Mouse (Mus musculus) kidney, postnatal 0 days (tissue): ENCODE measurements around the gene Rhebl1. TPM values are rescaled to one million over a fixed set of nuclear protein-coding genes. Genes with fewer than 3 reads are reported as not detected.

ENCODE experiments used
- ATAC-seq: fragments of 200-750 bp; cut with Nextera tagmentation; replicated peaks from 2 replicates; pipeline ENCODE4 v1.8.0; 2017; ENCODE audit warnings: low read depth, moderate number of reproducible peaks, moderate TSS enrichment, moderate library complexity; ENCODE audit not compliant: low FRiP score
- DNase-seq: peaks from one replicate; pipeline ENCODE4 v3.0.0-alpha.2; 2016; ENCODE audit warnings: low spot score
- H3K27ac ChIP-seq: fragments of 300-500 bp; sonication (generic); 2 replicates; pipeline ENCODE4 v1.5.1; 2014; ENCODE audit warnings: mild to moderate bottlenecking
- H3K27me3 ChIP-seq: fragments of 300-500 bp; sonication (generic); 2 replicates; pipeline ENCODE4 v1.6.1; 2014; ENCODE audit warnings: low read length, mixed read lengths; ENCODE audit not compliant: insufficient read depth
- H3K36me3 ChIP-seq: fragments of 300-500 bp; sonication (generic); 2 replicates; pipeline ENCODE4 v1.6.1; 2014; ENCODE audit warnings: low read length, mixed read lengths; ENCODE audit not compliant: insufficient read depth
- H3K4me1 ChIP-seq: fragments of 300-500 bp; sonication (generic); replicated peaks from 2 replicates; pipeline ENCODE4 v1.6.1; 2014; ENCODE audit warnings: antibody characterized with exemption, low read length, mixed read lengths; ENCODE audit not compliant: insufficient read depth
- H3K4me2 ChIP-seq: fragments of 300-500 bp; sonication (generic); 2 replicates; pipeline ENCODE4 v1.6.1; 2014; ENCODE audit warnings: mild to moderate bottlenecking, low read length, moderate library complexity, mixed read lengths
- H3K4me3 ChIP-seq: fragments of 300-500 bp; sonication (generic); replicated peaks from 2 replicates; pipeline ENCODE4 v1.5.1; 2014; ENCODE audit warnings: low read depth, low read length
- H3K9ac ChIP-seq: fragments of 300-500 bp; sonication (generic); 2 replicates; pipeline ENCODE4 v1.6.1; 2014; ENCODE audit warnings: low read depth, low read length
- H3K9me3 ChIP-seq: fragments of 300-500 bp; sonication (generic); replicated peaks from 2 replicates; pipeline ENCODE4 v1.6.1; 2016; ENCODE audit warnings: low read length, inconsistent platforms, mixed read lengths
- CTCF ChIP-seq: IDR thresholded peaks from 2 replicates; pipeline ENCODE4 v1.5.1; 2016; ENCODE audit warnings: antibody characterized with exemption, low read depth, mild to moderate bottlenecking, moderate library complexity
- WGBS: fragments of 180-500 bp; shearing (Covaris S2); extraction: QIAGEN DNeasy Blood & Tissue Kit; methylation state at CpG from one replicate; pipeline ENCODE4 v1.1.7; 2014; 5-methylcytosine and 5-hydroxymethylcytosine counted together
- polyA plus RNA-seq: library from polyadenylated mRNA; unstranded; fragments of >200 nt; fragmentation: Nextera tagmentation; extraction: Ambion mirVana; gene quantifications from 2 replicates; pipeline ENCODE4 v1.2.1, GENCODE M21; 2015

Gene Rhebl1
- polyA plus RNA-seq, 1 experiment from 2014 or later: 15.4 TPM

- H3K27me3 ChIP-seq: no peaks in the 10 kb centered on the region
- H3K4me3 ChIP-seq: no peak overlapping the region
- H3K27ac ChIP-seq: no peak overlapping the region
- H3K36me3 ChIP-seq: peaks cover 58% of the 10 kb centered on the region
- H3K9ac ChIP-seq: no peak overlapping the region
- H3K4me2 ChIP-seq: no peak overlapping the region
- DNase-seq (no peak), ATAC-seq (no peak)
- WGBS: 96% methylated on average over 8 of the region's 8 CpGs
- TF ChIP-seq CTCF: no peak
- no peaks in the 10 kb centered on the region for H3K9me3 ChIP-seq
- peaks cover 20% of the 10 kb centered on the region; the same call in 1 of the 2 replicates for H3K4me1 ChIP-seq
Observed at GRCm38 (mm10) chr15:98865771-98866170, 28.6 kb downstream of the Rhebl1 start.

- peaks cover 66% of the 10 kb centered on the region for H3K36me3 ChIP-seq
- no peak overlapping the region for H3K4me2 ChIP-seq
- H3K4me3 ChIP-seq: no peak overlapping the region
- no peak for TF ChIP-seq CTCF
- H3K9me3 ChIP-seq: no peaks in the 10 kb centered on the region
- DNase-seq (no peak), ATAC-seq (no peak)
- no peaks in the 10 kb centered on the region for H3K27me3 ChIP-seq
- WGBS: 94% methylated on average over 6 of the region's 6 CpGs
- H3K4me1 ChIP-seq: peaks cover 20% of the 10 kb centered on the region; the same call in 1 of the 2 replicates
- H3K9ac ChIP-seq: no peak overlapping the region
- no peak overlapping the region for H3K27ac ChIP-seq
Observed at GRCm38 (mm10) chr15:98864951-98865350, 29.4 kb downstream of the Rhebl1 start.

DNA sequence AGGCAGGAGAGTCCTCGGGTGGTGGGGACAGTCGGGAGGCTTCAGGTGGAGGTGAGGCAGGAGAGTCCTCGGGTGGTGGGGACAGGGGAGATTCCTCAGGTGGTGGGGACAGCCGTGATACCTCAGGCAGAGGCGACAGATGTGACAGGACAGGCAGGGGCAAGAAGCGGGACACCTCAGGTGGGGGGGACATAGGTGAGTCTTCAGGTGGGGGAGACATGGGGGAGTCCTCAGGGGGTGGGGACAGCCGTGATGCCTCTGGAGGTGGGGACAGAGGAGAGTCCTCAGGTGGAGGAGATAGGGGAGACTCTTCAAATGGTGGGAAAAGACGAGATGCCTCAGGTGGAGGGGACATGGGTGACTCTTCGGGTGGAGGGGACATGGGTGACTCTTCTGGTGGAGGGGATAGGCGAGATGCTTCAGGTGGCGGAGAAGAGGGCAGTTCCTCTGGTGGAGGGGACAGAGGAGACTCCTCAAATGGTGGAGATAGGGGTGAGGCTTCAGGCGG lies 30.8 kb downstream of the Rhebl1 start:
- DNase-seq (no peak), ATAC-seq (no peak)
- TF ChIP-seq CTCF: no peak
- Histone ChIP-seq H3K4me1 (peaks cover 8% of the 10 kb centered on the region; the same call in 1 of the 2 replicates), H3K36me3 (peaks cover 80% of the 10 kb centered on the region), H3K27me3 (no peaks in the 10 kb centered on the region), H3K9me3 (no peaks in the 10 kb centered on the region), H3K4me3 (no peak overlapping the region), H3K27ac (no peak overlapping the region), H3K4me2 (no peak overlapping the region), H3K9ac (no peak overlapping the region)
- 89% methylated on average over 12 of the region's 12 CpGs for WGBS

- Histone ChIP-seq H3K4me2 (no peak overlapping the region), H3K9me3 (no peaks in the 10 kb centered on the region), H3K4me3 (no peak overlapping the region), H3K36me3 (peaks cover 96% of the 10 kb centered on the region), H3K27me3 (no peaks in the 10 kb centered on the region), H3K27ac (no peak overlapping the region), H3K9ac (no peak overlapping the region), H3K4me1 (no peaks in the 10 kb centered on the region)
- no peak for TF ChIP-seq CTCF
- WGBS: 85% methylated on average over 21 of the region's 21 CpGs
- ATAC-seq (no peak), DNase-seq (no peak)
Observed at GRCm38 (mm10) chr15:98861701-98862410, 32.5 kb downstream of the Rhebl1 start.

DNA sequence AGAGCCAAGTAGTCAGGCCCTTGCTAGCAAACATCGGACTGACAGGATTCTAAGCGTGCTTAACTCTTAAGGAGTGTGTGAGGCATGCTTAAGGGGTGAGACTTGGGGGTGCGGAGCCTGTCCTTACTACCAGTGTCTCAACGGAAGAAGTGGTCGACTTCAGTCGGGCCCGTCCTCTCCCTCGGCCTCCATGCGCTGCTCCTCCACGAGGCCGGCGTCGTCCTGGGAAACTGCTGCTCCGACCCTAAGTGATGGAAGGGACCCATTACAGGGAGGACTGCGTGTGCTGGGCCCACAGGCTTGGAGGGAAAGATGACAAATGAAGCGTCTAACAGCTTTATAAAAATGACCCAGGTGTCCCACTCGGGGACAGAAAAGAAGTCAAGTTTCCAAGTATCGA lies 33.4 kb downstream of the Rhebl1 start:
- Histone ChIP-seq H3K9me3 (no peaks in the 10 kb centered on the region), H3K9ac (no peak overlapping the region), H3K4me2 (no peak overlapping the region), H3K4me1 (no peaks in the 10 kb centered on the region), H3K4me3 (no peak overlapping the region), H3K36me3 (peaks cover 96% of the 10 kb centered on the region), H3K27ac (no peak overlapping the region), H3K27me3 (no peaks in the 10 kb centered on the region)
- TF ChIP-seq CTCF: no peak
- no peak for DNase-seq
- no peak for ATAC-seq
- 94% methylated on average over 18 of the region's 18 CpGs for WGBS

GRCm38 (mm10) chr15:98859319-98860043 lies 34.9 kb downstream of the Rhebl1 start:
- 66% methylated on average over 9 of the region's 9 CpGs for WGBS
- Histone ChIP-seq H3K27ac (no peak overlapping the region), H3K27me3 (no peaks in the 10 kb centered on the region), H3K4me3 (no peak overlapping the region), H3K4me1 (no peaks in the 10 kb centered on the region), H3K9ac (no peak overlapping the region), H3K36me3 (peaks cover 97% of the 10 kb centered on the region), H3K9me3 (no peaks in the 10 kb centered on the region), H3K4me2 (no peak overlapping the region)
- DNase-seq (no peak), ATAC-seq (no peak)
- no peak for TF ChIP-seq CTCF
